ENCODE assay signal across 10 mouse cellular contexts in genomic region chr14:32532381-32533147, GRCm38 (mm10). TPM values are rescaled to one million over a fixed set of nuclear protein-coding genes. Genes with fewer than 3 reads are reported as not detected.
A peak's percentile ranks its signal among the peaks of the same experiment; 100 is the strongest.
DNase-seq lines count a peak whose midpoint lies in the region; ATAC-seq lines count a peak whose summit lies in the region.
"Had no signal": no experiment of that assay in that cellular context is flagged by ENCODE, and none has a peak within 500 bp of the region (broad histone marks: within the 10 kb centered on the region; RNA-seq: fewer than 3 reads in every experiment).

No protein-coding gene starts in this region.

- H3K36me3 ChIP-seq in hindbrain, embryonic 15.5 days, result peaks cover 6% of the 10 kb centered on the region; the same call in 1 of the 2 replicates
- H3K36me3 ChIP-seq in hindbrain, embryonic 12.5 days, result 0 out of 2 replicates have a peak, but pooled peaks cover 20% of the 10 kb centered on the region

- peaks cover 36% of the 10 kb centered on the region for H3K4me1 ChIP-seq in hindbrain, embryonic 15.5 days (replicated peaks)
- peaks cover 6% of the 10 kb centered on the region; the same call in 1 of the 2 replicates for H3K4me1 ChIP-seq in hindbrain, embryonic 12.5 days

- H3K27me3 ChIP-seq in hindbrain, embryonic 15.5 days, result no peaks in the 10 kb centered on the region
- H3K27me3 ChIP-seq in hindbrain, embryonic 12.5 days, result no peaks in the 10 kb centered on the region
- H3K27me3 ChIP-seq: embryonic facial prominence, embryonic 13.5 days had no signal

- H3K27ac ChIP-seq in hindbrain, embryonic 15.5 days (replicated peaks), result no peak overlapping the region
- H3K27ac ChIP-seq in hindbrain, embryonic 12.5 days, result no peak overlapping the region
- H3K27ac ChIP-seq: embryonic facial prominence, embryonic 13.5 days had no signal

- WGBS in hindbrain, embryonic 15.5 days, result 78% methylated on average over 7 of the region's 7 CpGs
- WGBS in hindbrain, embryonic 12.5 days, result 71% methylated on average over 7 of the region's 7 CpGs

- H3K9me3 ChIP-seq in hindbrain, embryonic 15.5 days, result no peaks in the 10 kb centered on the region
- no peaks in the 10 kb centered on the region for H3K9me3 ChIP-seq in hindbrain, embryonic 12.5 days (replicated peaks)
- H3K9me3 ChIP-seq: embryonic facial prominence, embryonic 13.5 days had no signal

- ATAC-seq in hindbrain, embryonic 15.5 days (ENCODE audit: low FRiP score, low read depth), result peak; percentile 21; the same call in 1 of the 2 replicates
- no peak for ATAC-seq in hindbrain, embryonic 12.5 days (ENCODE audit: low FRiP score)
- ATAC-seq: activated CD4-positive, CD25-positive, alpha-beta regulatory T cell, adult 4 months had no signal

- no peak overlapping the region for H3K9ac ChIP-seq in hindbrain, embryonic 15.5 days
- H3K9ac ChIP-seq in hindbrain, embryonic 12.5 days, result no peak overlapping the region
- H3K9ac ChIP-seq: embryonic facial prominence, embryonic 13.5 days had no signal

- no peak overlapping the region for H3K4me3 ChIP-seq in hindbrain, embryonic 15.5 days
- H3K4me3 ChIP-seq in hindbrain, embryonic 12.5 days, result no peak overlapping the region
- H3K4me3 ChIP-seq: embryonic facial prominence, embryonic 13.5 days had no signal

- intact Hi-C loops in gastrocnemius, postnatal 14 days (cut with DNase I; ENCODE audit: low total_unique reads), result no loop called here

- no peak overlapping the region for H3K4me2 ChIP-seq in hindbrain, embryonic 15.5 days
- no peak overlapping the region for H3K4me2 ChIP-seq in hindbrain, embryonic 12.5 days (replicated peaks)
- H3K4me2 ChIP-seq: embryonic facial prominence, embryonic 13.5 days had no signal

- DNase-seq in 3T3-L1 (ENCODE audit: low read depth, low spot score), result peak; percentile 29
- DNase-seq in brain, adult 2 months (ENCODE audit: low read depth, low spot score), result peak; percentile 63
- DNase-seq in gastrocnemius, postnatal 14 days, result peak; percentile 31
- no peak for DNase-seq in thymus, postnatal 14 days
- no peak for DNase-seq in thymus, postnatal 0 days (ENCODE audit: low spot score)
- DNase-seq: lung, postnatal 10 days had no signal

RNA-seq across cellular contexts. Expression of gene Ercc6, which starts 19.2 kb away (rescaled TPM):
- polyA plus RNA-seq in hindbrain, embryonic 15.5 days (2015; fragmentation: Nextera tagmentation; extraction: Ambion mirVana), result 22.9 and 27.5 TPM in 2 replicates
- polyA plus RNA-seq in hindbrain, embryonic 12.5 days (2016; fragmentation: Nextera tagmentation; extraction: Ambion mirVana), result 33.7 and 34.4 TPM in 2 replicates
- total RNA-seq in gastrocnemius, postnatal 14 days (2021), result 1 to 10 TPM; 4.7 to 5.9 TPM
- polyA plus RNA-seq in thymus, postnatal 0 days (2015; fragmentation: Nextera tagmentation; extraction: Ambion mirVana), result 14.9 and 15.9 TPM in 2 replicates

Comparison
In these comparisons a context has a peak if more than half of its experiments do, and no peak if none do; other contexts are left out.
1. DNase-seq: peak in 3T3-L1 (single experiment), brain, adult 2 months (single experiment) and gastrocnemius, postnatal 14 days (single experiment); none in thymus, postnatal 14 days (single experiment) and thymus, postnatal 0 days (single experiment).